Mouse (Mus musculus): Measurements from ENCODE around the gene Pde9a. TPM values are rescaled to one million over a fixed set of nuclear protein-coding genes. Genes with fewer than 3 reads are reported as not detected.

Pde9a gene
- polyA plus RNA-seq, 1 experiment from 2014 or later = 34.5 TPM

- no peaks in the 10 kb centered on the region for H3K27me3 ChIP-seq (ENCODE audit: control insufficient read depth, insufficient read depth, low read length)
- no peaks in the 10 kb centered on the region for H3K36me3 ChIP-seq (ENCODE audit: control insufficient read depth, insufficient read depth, low read length)
- H3K4me1 ChIP-seq (ENCODE audit: control insufficient read depth, insufficient read depth, low read length) = no peaks in the 10 kb centered on the region
- no peaks in the 10 kb centered on the region for H3K9me3 ChIP-seq (ENCODE audit: control insufficient read depth, low read length)
- no peak overlapping the region for H3K4me3 ChIP-seq (ENCODE audit: low read depth, low read length)
- no peak for DNase-seq (ENCODE audit: low spot score)
- WGBS = 82% methylated on average over 2 of the region's 2 CpGs
- no peak overlapping the region for H3K27ac ChIP-seq (ENCODE audit: low read depth, low read length)
- H3K4me2 ChIP-seq (ENCODE audit: low read depth) = no peak overlapping the region
- no peak overlapping the region for H3K9ac ChIP-seq (ENCODE audit: low read length)
- no peak for ATAC-seq (ENCODE audit: insufficient read depth, low FRiP score, low TSS enrichment)
These were observed 6.9 kb upstream of the Pde9a start for GRCm38 (mm10) chr17:31379086-31379485.

GRCm38 (mm10) chr17:31379863-31380262, 6.1 kb upstream of the Pde9a start:
- no peak overlapping the region for H3K4me3 ChIP-seq (ENCODE audit: low read depth, low read length)
- DNase-seq (ENCODE audit: low spot score) (no peak), ATAC-seq (ENCODE audit: insufficient read depth, low FRiP score, low TSS enrichment) (no peak)
- H3K4me2 ChIP-seq (ENCODE audit: low read depth) = no peak overlapping the region
- H3K27ac ChIP-seq (ENCODE audit: low read depth, low read length) = no peak overlapping the region
- WGBS = 55% methylated on average over 8 of the region's 8 CpGs
- no peaks in the 10 kb centered on the region for H3K9me3 ChIP-seq (ENCODE audit: control insufficient read depth, low read length)
- H3K4me1 ChIP-seq (ENCODE audit: control insufficient read depth, insufficient read depth, low read length) = peaks cover 2% of the 10 kb centered on the region
- no peaks in the 10 kb centered on the region for H3K27me3 ChIP-seq (ENCODE audit: control insufficient read depth, insufficient read depth, low read length)
- H3K9ac ChIP-seq (ENCODE audit: low read length) = no peak overlapping the region
- no peaks in the 10 kb centered on the region for H3K36me3 ChIP-seq (ENCODE audit: control insufficient read depth, insufficient read depth, low read length)

- DNase-seq (ENCODE audit: low spot score) (no peak), ATAC-seq (ENCODE audit: insufficient read depth, low FRiP score, low TSS enrichment) (no peak)
- H3K4me3 ChIP-seq (ENCODE audit: low read depth, low read length) = no peak overlapping the region
- H3K27me3 ChIP-seq (ENCODE audit: control insufficient read depth, insufficient read depth, low read length) = no peaks in the 10 kb centered on the region
- WGBS = 86% methylated on average over 6 of the region's 6 CpGs
- H3K27ac ChIP-seq (ENCODE audit: low read depth, low read length) = no peak overlapping the region
- no peaks in the 10 kb centered on the region for H3K36me3 ChIP-seq (ENCODE audit: control insufficient read depth, insufficient read depth, low read length)
- H3K9ac ChIP-seq (ENCODE audit: low read length) = no peak overlapping the region
- H3K4me2 ChIP-seq (ENCODE audit: low read depth) = no peak overlapping the region
- H3K9me3 ChIP-seq (ENCODE audit: control insufficient read depth, low read length) = no peaks in the 10 kb centered on the region
- H3K4me1 ChIP-seq (ENCODE audit: control insufficient read depth, insufficient read depth, low read length) = peaks cover 15% of the 10 kb centered on the region
These were observed 2.7 kb upstream of the Pde9a start for GRCm38 (mm10) chr17:31383320-31383719.

GRCm38 (mm10) chr17:31384968-31385627, 912 bp upstream of the Pde9a start:
- Histone ChIP-seq H3K27ac (ENCODE audit: low read depth, low read length) (peak overlapping the region; percentile 42; the same call in 1 of the 2 replicates), H3K27me3 (ENCODE audit: control insufficient read depth, insufficient read depth, low read length) (no peaks in the 10 kb centered on the region), H3K36me3 (ENCODE audit: control insufficient read depth, insufficient read depth, low read length) (no peaks in the 10 kb centered on the region), H3K9me3 (ENCODE audit: control insufficient read depth, low read length) (no peaks in the 10 kb centered on the region), H3K4me1 (ENCODE audit: control insufficient read depth, insufficient read depth, low read length) (peaks cover 15% of the 10 kb centered on the region), H3K4me2 (ENCODE audit: low read depth) (peak overlapping the region; percentile 92; the same call in 1 of the 2 replicates), H3K9ac (ENCODE audit: low read length) (0 out of 2 replicates have a peak overlapping the region, but pooled peaks have one; percentile 3), H3K4me3 (ENCODE audit: low read depth, low read length) (no peak overlapping the region)
- DNase-seq (ENCODE audit: low spot score) (peak; percentile 58), ATAC-seq (ENCODE audit: insufficient read depth, low FRiP score, low TSS enrichment) (no peak)
- 1% methylated on average over 8 of the region's 8 CpGs for WGBS

GRCm38 (mm10) chr17:31386766-31387275, 811 bp downstream of the Pde9a start:
- H3K4me1 ChIP-seq (ENCODE audit: control insufficient read depth, insufficient read depth, low read length) = peaks cover 15% of the 10 kb centered on the region
- 10% methylated on average over 7 of the region's 7 CpGs for WGBS
- peak overlapping the region; percentile 92 for H3K4me2 ChIP-seq (ENCODE audit: low read depth)
- peak overlapping the region; percentile 78 for H3K4me3 ChIP-seq (ENCODE audit: low read depth, low read length)
- DNase-seq (ENCODE audit: low spot score) = no peak
- no peaks in the 10 kb centered on the region for H3K9me3 ChIP-seq (ENCODE audit: control insufficient read depth, low read length)
- no peaks in the 10 kb centered on the region for H3K27me3 ChIP-seq (ENCODE audit: control insufficient read depth, insufficient read depth, low read length)
- no peak; the same call in 1 of the 2 replicates for ATAC-seq (ENCODE audit: insufficient read depth, low FRiP score, low TSS enrichment)
- no peak overlapping the region for H3K27ac ChIP-seq (ENCODE audit: low read depth, low read length)
- H3K36me3 ChIP-seq (ENCODE audit: control insufficient read depth, insufficient read depth, low read length) = no peaks in the 10 kb centered on the region
- peak overlapping the region; percentile 83 for H3K9ac ChIP-seq (ENCODE audit: low read length)

GRCm38 (mm10) chr17:31389432-31390050, 3.5 kb downstream of the Pde9a start:
- no peaks in the 10 kb centered on the region for H3K9me3 ChIP-seq (ENCODE audit: control insufficient read depth, low read length)
- H3K9ac ChIP-seq (ENCODE audit: low read length) = no peak overlapping the region
- peaks cover 15% of the 10 kb centered on the region for H3K4me1 ChIP-seq (ENCODE audit: control insufficient read depth, insufficient read depth, low read length)
- H3K4me3 ChIP-seq (ENCODE audit: low read depth, low read length) = no peak overlapping the region
- no peaks in the 10 kb centered on the region for H3K36me3 ChIP-seq (ENCODE audit: control insufficient read depth, insufficient read depth, low read length)
- no peaks in the 10 kb centered on the region for H3K27me3 ChIP-seq (ENCODE audit: control insufficient read depth, insufficient read depth, low read length)
- no peak overlapping the region for H3K27ac ChIP-seq (ENCODE audit: low read depth, low read length)
- H3K4me2 ChIP-seq (ENCODE audit: low read depth) = no peak overlapping the region
- no peak for ATAC-seq (ENCODE audit: insufficient read depth, low FRiP score, low TSS enrichment)
- DNase-seq (ENCODE audit: low spot score) = no peak
- WGBS = 92% methylated on average over 3 of the region's 3 CpGs

GRCm38 (mm10) chr17:31391462-31391861, 5.5 kb downstream of the Pde9a start:
- no peak overlapping the region for H3K27ac ChIP-seq (ENCODE audit: low read depth, low read length)
- H3K27me3 ChIP-seq (ENCODE audit: control insufficient read depth, insufficient read depth, low read length) = no peaks in the 10 kb centered on the region
- ATAC-seq (ENCODE audit: insufficient read depth, low FRiP score, low TSS enrichment) (no peak), DNase-seq (ENCODE audit: low spot score) (no peak)
- WGBS = 68% methylated on average over 3 of the region's 3 CpGs
- no peak overlapping the region for H3K4me2 ChIP-seq (ENCODE audit: low read depth)
- no peaks in the 10 kb centered on the region for H3K9me3 ChIP-seq (ENCODE audit: control insufficient read depth, low read length)
- no peak overlapping the region for H3K9ac ChIP-seq (ENCODE audit: low read length)
- H3K4me1 ChIP-seq (ENCODE audit: control insufficient read depth, insufficient read depth, low read length) = peaks cover 6% of the 10 kb centered on the region
- no peak overlapping the region for H3K4me3 ChIP-seq (ENCODE audit: low read depth, low read length)
- H3K36me3 ChIP-seq (ENCODE audit: control insufficient read depth, insufficient read depth, low read length) = no peaks in the 10 kb centered on the region

- H3K4me2 ChIP-seq (ENCODE audit: low read depth) = no peak overlapping the region
- H3K4me3 ChIP-seq (ENCODE audit: low read depth, low read length) = no peak overlapping the region
- H3K4me1 ChIP-seq (ENCODE audit: control insufficient read depth, insufficient read depth, low read length) = peaks cover under 1% of the 10 kb centered on the region
- DNase-seq (ENCODE audit: low spot score) (no peak), ATAC-seq (ENCODE audit: insufficient read depth, low FRiP score, low TSS enrichment) (no peak)
- 82% methylated on average over 5 of the region's 5 CpGs for WGBS
- no peak overlapping the region for H3K27ac ChIP-seq (ENCODE audit: low read depth, low read length)
- no peaks in the 10 kb centered on the region for H3K27me3 ChIP-seq (ENCODE audit: control insufficient read depth, insufficient read depth, low read length)
- H3K9me3 ChIP-seq (ENCODE audit: control insufficient read depth, low read length) = no peaks in the 10 kb centered on the region
- no peaks in the 10 kb centered on the region for H3K36me3 ChIP-seq (ENCODE audit: control insufficient read depth, insufficient read depth, low read length)
- H3K9ac ChIP-seq (ENCODE audit: low read length) = no peak overlapping the region
These were observed 6.0 kb downstream of the Pde9a start for GRCm38 (mm10) chr17:31392041-31392440.

GRCm38 (mm10) chr17:31393811-31394210, 7.8 kb downstream of the Pde9a start:
- DNase-seq (ENCODE audit: low spot score) = no peak
- Histone ChIP-seq H3K4me2 (ENCODE audit: low read depth) (no peak overlapping the region), H3K4me1 (ENCODE audit: control insufficient read depth, insufficient read depth, low read length) (no peaks in the 10 kb centered on the region), H3K9me3 (ENCODE audit: control insufficient read depth, low read length) (no peaks in the 10 kb centered on the region), H3K36me3 (ENCODE audit: control insufficient read depth, insufficient read depth, low read length) (no peaks in the 10 kb centered on the region), H3K9ac (ENCODE audit: low read length) (no peak overlapping the region), H3K27me3 (ENCODE audit: control insufficient read depth, insufficient read depth, low read length) (no peaks in the 10 kb centered on the region), H3K27ac (ENCODE audit: low read depth, low read length) (no peak overlapping the region), H3K4me3 (ENCODE audit: low read depth, low read length) (no peak overlapping the region)
- ATAC-seq (ENCODE audit: insufficient read depth, low FRiP score, low TSS enrichment) = no peak
- WGBS = 78% methylated on average over 2 of the region's 2 CpGs

All from neural tube, embryonic 11.5 days (tissue).